Mouse (Mus musculus) MEL (cell line): ENCODE measurements around the gene Usp39. TPM values are rescaled to one million over a fixed set of nuclear protein-coding genes. Genes with fewer than 3 reads are reported as not detected.

ENCODE experiments used
- DNase-seq: peaks from one replicate; pipeline ENCODE4 v3.0.0; 2011; ENCODE audit warnings: low read depth, low spot score
- H3K27ac ChIP-seq: 2 replicates; pipeline ENCODE4 v1.5.1; 2012; ENCODE audit warnings: low read depth, mild to moderate bottlenecking, control low read depth, low read length, moderate library complexity; ENCODE audit not compliant: control insufficient read depth
- H3K27me3 ChIP-seq, 2 experiments: fragments of 150-350 bp in 1 of 2; sonication (generic) in 1 of 2; 2 replicates each; pipeline ENCODE4 v1.6.1; 2012; ENCODE audit warnings: low read length in 2 of 2, mild to moderate bottlenecking in 2 of 2, improper control_type of control experiment in 1 of 2, moderate library complexity in 1 of 2; ENCODE audit not compliant: insufficient read depth in 2 of 2, control insufficient read depth in 1 of 2
- H3K36me3 ChIP-seq, 2 experiments: 2 replicates each; pipeline ENCODE4 v1.6.1; 2012 to 2014; ENCODE audit warnings: low read length in 2 of 2, improper control_type of control experiment in 1 of 2, inconsistent platforms in 1 of 2, mild to moderate bottlenecking in 1 of 2; ENCODE audit not compliant: insufficient read depth in 2 of 2, control insufficient read depth in 1 of 2
- H3K4me1 ChIP-seq, 2 experiments: fragments of 150-350 bp in 1 of 2; sonication (generic) in 1 of 2; 2 replicates each; pipeline ENCODE4 v1.6.1; 2012; ENCODE audit warnings: low read length in 2 of 2, improper control_type of control experiment in 1 of 2, mild to moderate bottlenecking in 1 of 2; ENCODE audit not compliant: insufficient read depth in 2 of 2, control insufficient read depth in 1 of 2
- H3K4me3 ChIP-seq, 2 experiments: fragments of 150-350 bp in 1 of 2; sonication (generic) in 1 of 2; 2 replicates each; pipeline ENCODE4 v1.5.1; 2012; ENCODE audit warnings: low read depth in 2 of 2, low read length in 2 of 2, mild to moderate bottlenecking in 2 of 2, moderate library complexity in 2 of 2, control low read depth in 1 of 2, improper control_type of control experiment in 1 of 2; ENCODE audit not compliant: control insufficient read depth in 1 of 2, insufficient read depth in 1 of 2
- H3K79me2 ChIP-seq: 2 replicates; pipeline ENCODE4 v1.6.1; 2012; ENCODE audit warnings: mild to moderate bottlenecking, low read length, moderate library complexity; ENCODE audit not compliant: control insufficient read depth, poor library complexity, insufficient read depth
- H3K9ac ChIP-seq: 2 replicates; pipeline ENCODE4 v1.6.1; 2012; ENCODE audit warnings: low read depth, mild to moderate bottlenecking, control low read depth, low read length, moderate library complexity; ENCODE audit not compliant: control insufficient read depth, poor library complexity, severe bottlenecking
- H3K9me3 ChIP-seq: fragments of 150-350 bp; sonication (generic); replicated peaks from 2 replicates; pipeline ENCODE4 v1.6.1; 2012; ENCODE audit warnings: mild to moderate bottlenecking, low read length, improper control_type of control experiment, moderate library complexity; ENCODE audit not compliant: insufficient read depth
- CHD1 ChIP-seq: IDR thresholded peaks from 2 replicates; pipeline ENCODE4 v1.6.1; 2012; ENCODE audit warnings: low read depth, mild to moderate bottlenecking, inconsistent platforms, low read length, improper control_type of control experiment
- CHD2 ChIP-seq: IDR thresholded peaks from 2 replicates; pipeline ENCODE4 v1.6.1; 2011; ENCODE audit warnings: low read length, improper control_type of control experiment
- EP300 ChIP-seq, 2 experiments: IDR thresholded peaks; 2 replicates each; pipeline ENCODE4 v1.6.1; 2011; ENCODE audit warnings: improper control_type of control experiment in 2 of 2, low read length in 2 of 2, low read depth in 1 of 2, mild to moderate bottlenecking in 1 of 2
- ETS1 ChIP-seq: IDR thresholded peaks from 2 replicates; pipeline ENCODE4 v1.6.1; 2012; ENCODE audit warnings: low read depth, mild to moderate bottlenecking, inconsistent platforms, low read length, improper control_type of control experiment, moderate library complexity
- GABPA ChIP-seq: IDR thresholded peaks from 2 replicates; pipeline ENCODE4 v1.6.1; 2012; ENCODE audit warnings: low read depth, mild to moderate bottlenecking, inconsistent platforms, low read length, improper control_type of control experiment, moderate library complexity
- JUND ChIP-seq: IDR thresholded peaks from 2 replicates; pipeline ENCODE4 v1.6.1; 2011; ENCODE audit warnings: low read depth, mild to moderate bottlenecking, improper control_type of control experiment, low read length
- MAFK ChIP-seq: IDR thresholded peaks from 2 replicates; pipeline ENCODE4 v1.6.1; 2011; ENCODE audit warnings: low read depth, mild to moderate bottlenecking, low read length, improper control_type of control experiment, borderline replicate concordance
- MAX ChIP-seq: IDR thresholded peaks from 2 replicates; pipeline ENCODE4 v1.6.1; 2011; ENCODE audit warnings: low read length, improper control_type of control experiment
- MAZ ChIP-seq: IDR thresholded peaks from 2 replicates; pipeline ENCODE4 v1.6.1; 2012; ENCODE audit warnings: low read depth, mild to moderate bottlenecking, inconsistent platforms, low read length, improper control_type of control experiment
- NELFE ChIP-seq: IDR thresholded peaks from 2 replicates; pipeline ENCODE4 v1.6.1; 2011; ENCODE audit warnings: low read depth, low read length, improper control_type of control experiment
- NRF1 ChIP-seq: IDR thresholded peaks from 2 replicates; pipeline ENCODE4 v1.6.1; 2014; ENCODE audit warnings: low read depth, mild to moderate bottlenecking, inconsistent platforms, low read length, improper control_type of control experiment, moderate library complexity; ENCODE audit not compliant: poor library complexity, insufficient read depth, severe bottlenecking
- RAD21 ChIP-seq: IDR thresholded peaks from 2 replicates; pipeline ENCODE4 v1.6.1; 2011; ENCODE audit warnings: mild to moderate bottlenecking, low read depth, low read length, improper control_type of control experiment
- TAL1 ChIP-seq: IDR thresholded peaks from 2 replicates; pipeline ENCODE4 v1.6.1; 2012; ENCODE audit warnings: mild to moderate bottlenecking, inconsistent platforms, low read length, moderate library complexity, mixed read lengths
- UBTF ChIP-seq: IDR thresholded peaks from 2 replicates; pipeline ENCODE4 v1.6.1; 2012; ENCODE audit warnings: low read depth, mild to moderate bottlenecking, inconsistent platforms, low read length, improper control_type of control experiment, moderate library complexity, borderline replicate concordance; ENCODE audit not compliant: insufficient read depth
- USF1 ChIP-seq: IDR thresholded peaks from 2 replicates; pipeline ENCODE4 v1.6.1; 2014; ENCODE audit warnings: low read depth, mild to moderate bottlenecking, inconsistent platforms, low read length, improper control_type of control experiment, moderate library complexity
- USF2 ChIP-seq, 2 experiments: IDR thresholded peaks; 2 replicates each; pipeline ENCODE4 v1.6.1; 2011 to 2012; ENCODE audit warnings: improper control_type of control experiment in 2 of 2, low read length in 2 of 2, borderline replicate concordance in 1 of 2, inconsistent platforms in 1 of 2, low read depth in 1 of 2, mild to moderate bottlenecking in 1 of 2; ENCODE audit not compliant: insufficient read depth in 1 of 2
- ZC3H11A ChIP-seq: IDR thresholded peaks from 2 replicates; pipeline ENCODE4 v1.6.1; 2012; ENCODE audit warnings: low read depth, mild to moderate bottlenecking, inconsistent platforms, low read length, improper control_type of control experiment
- ZMIZ1 ChIP-seq: IDR thresholded peaks from 2 replicates; pipeline ENCODE4 v1.6.1; 2012; ENCODE audit warnings: low read depth, mild to moderate bottlenecking, inconsistent platforms, low read length, improper control_type of control experiment, moderate library complexity
- ZNF384 ChIP-seq: IDR thresholded peaks from 2 replicates; pipeline ENCODE4 v1.6.1; 2012; ENCODE audit warnings: low read depth, mild to moderate bottlenecking, inconsistent platforms, low read length, improper control_type of control experiment
- polyA plus RNA-seq, 2 experiments: library from polyadenylated mRNA; stranded (reverse) in 1 of 2; unstranded in 1 of 2; fragments of >175 nt in 1 of 2; fragments of >200 nt in 1 of 2; gene quantifications; 2 replicates each; pipeline versions ENCODE4 v1.2.1 to v1.2.4; 2012; ENCODE audit warnings: low replicate concordance in 2 of 2, low read depth in 1 of 2; ENCODE audit not compliant: insufficient read length in 2 of 2, insufficient read depth in 1 of 2, missing spikeins in 1 of 2
- total RNA-seq: library from RNA; depleted of rRNA; stranded (reverse); fragments of 300-350 nt; gene quantifications from 2 replicates; pipeline ENCODE4 v1.2.3, GENCODE M21; 2012

Usp39 gene
- total and polyA plus RNA-seq, 3 experiments, result 103 to 106 TPM; not detected in 1

DNA sequence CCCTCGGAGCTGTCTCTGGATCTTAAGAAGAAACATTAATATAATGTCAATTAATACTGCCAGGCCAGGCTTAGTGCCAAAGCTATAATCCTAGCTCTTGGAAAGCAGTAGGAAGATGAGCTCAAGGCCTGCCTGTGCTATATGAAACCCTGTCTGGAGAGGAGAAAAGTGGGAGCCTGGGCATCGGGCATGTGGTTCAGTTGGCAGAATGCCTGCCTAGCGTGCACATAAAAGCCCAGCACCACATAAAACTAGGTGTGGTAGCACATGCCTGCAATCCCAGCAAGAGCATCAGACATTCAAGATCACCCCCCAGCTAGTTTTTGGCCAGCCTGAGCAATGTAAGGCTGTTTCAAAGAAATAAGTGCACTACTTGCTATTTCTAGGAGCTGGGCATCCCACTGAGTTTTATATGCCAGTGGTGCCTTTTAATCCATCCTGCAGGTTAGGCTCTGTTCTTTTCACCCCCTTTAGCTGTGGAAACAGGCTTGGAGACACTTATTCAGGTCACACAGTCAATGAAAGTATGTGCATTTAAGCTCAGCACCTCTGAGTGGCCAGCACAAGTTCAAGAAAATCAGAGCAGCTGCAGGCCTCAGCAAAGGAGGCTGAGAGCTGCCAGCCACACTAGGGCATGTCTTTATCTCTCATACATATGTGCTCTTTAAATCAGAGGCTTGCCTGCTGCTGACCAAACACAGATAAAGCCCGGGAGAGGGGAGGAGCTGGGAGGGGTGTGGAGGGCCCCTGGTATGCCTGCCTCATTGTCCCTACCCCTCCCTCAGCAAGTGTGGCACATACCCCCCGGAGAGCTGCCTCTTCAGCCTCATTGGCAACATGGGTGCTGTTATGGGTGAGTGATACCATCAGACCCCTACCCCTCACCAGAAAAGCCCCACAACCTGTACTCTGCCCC, 12.4 kb upstream of the Usp39 start (continued):
- TF ChIP-seq NRF1 (no peak), CHD2 (no peak), USF2 (IDR thresholded peaks at IDR 0.05; ENCODE audit: borderline replicate concordance in 1 of 2, insufficient read depth in 1 of 2, low read depth in 1 of 2, low read length in 2 of 2) (no peak), ZMIZ1 (peak; percentile 26; the same call in 1 of the 2 replicates), ETS1 (peak; percentile 44; the same call in 1 of the 2 replicates), CHD1 (no peak), MAX (no peak), ZC3H11A (no peak), UBTF (no peak), TAL1 (peak; percentile 90), MAZ (peak; percentile 56; the same call in 1 of the 2 replicates), EP300 (IDR thresholded peaks at IDR 0.05; ENCODE audit: low read depth in 1 of 2, low read length in 2 of 2) (peak; percentile 28 to 75; a peak in 2 of 4 replicates), RAD21 (no peak), GABPA (no peak)

DNA sequence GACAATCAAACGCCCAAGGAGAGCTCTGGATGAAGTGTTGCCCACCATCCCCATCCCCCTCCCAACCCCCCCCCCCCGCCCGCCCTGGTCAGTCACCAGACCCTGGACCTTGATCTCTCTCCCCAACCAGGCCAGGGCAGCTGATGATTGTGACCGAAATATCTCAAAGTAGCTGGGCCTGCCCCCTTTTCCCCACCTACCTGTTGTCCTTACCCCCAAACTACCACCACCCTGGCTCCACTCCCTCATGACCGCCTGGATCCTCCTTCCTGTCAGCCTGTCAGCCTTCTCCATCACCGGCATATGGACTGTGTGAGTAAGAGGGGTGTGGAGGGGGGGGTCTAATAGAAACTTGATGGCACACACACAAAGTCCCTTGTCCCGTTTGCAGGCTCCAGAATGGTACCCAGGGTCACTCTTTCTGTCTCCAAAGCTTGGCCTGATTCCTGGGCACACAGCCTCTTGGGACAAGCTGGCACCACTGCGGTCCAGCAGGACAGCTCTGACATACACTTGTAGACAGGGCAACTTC, 11.1 kb upstream of the Usp39 start:
- Histone ChIP-seq H3K79me2 (no peaks in the 10 kb centered on the region; the same call in 1 of the 2 replicates), H3K36me3 (peaks cover 4 to 16% of the 10 kb centered on the region in 2 experiments), H3K27ac (no peak overlapping the region), H3K9ac (no peak overlapping the region), H3K4me1 (peaks cover 4 to 13% of the 10 kb centered on the region in 2 experiments; a peak in 3 of 4 replicates), H3K27me3 (no peaks in the 10 kb centered on the region), H3K4me3 (no peak overlapping the region), H3K9me3 (no peaks in the 10 kb centered on the region)
- DNase-seq, result no peak
- TF ChIP-seq MAZ (no peak), USF1 (no peak), ZNF384 (no peak), MAFK (no peak), NELFE (no peak), USF2 (IDR thresholded peaks at IDR 0.05; ENCODE audit: borderline replicate concordance in 1 of 2, insufficient read depth in 1 of 2, low read depth in 1 of 2, low read length in 2 of 2) (no peak), ZMIZ1 (no peak), JUND (no peak)
